Mouse (Mus musculus) urinary bladder, adult 18-20 months (tissue): ENCODE results near the gene Sdf2.
"Not testable (repeated sequence)": the region's sequence is repeated elsewhere in the genome, so short reads cannot be mapped to it uniquely, and the experiment has no call there.

ENCODE experiments used
- DNase-seq, 2 experiments: peaks; one replicate each; pipeline ENCODE4 v3.0.0; 2022; ENCODE audit warnings: low spot score in 2 of 2, mixed read lengths in 2 of 2

The Sdf2 gene

GRCm38 (mm10) chr11:78261380-78262352, 16.1 kb downstream of the Sdf2 start, which contains the start of gene 2610507B11Rik:
Gene 2610507B11Rik, plus strand, starts transcription at chr11:78261752.
- peak; percentile 81 to 87 for DNase-seq

GRCm38 (mm10) chr11:78262550-78262949, 17.0 kb downstream of the Sdf2 start:
- peak in 1 of 2 experiments; percentile 8 for DNase-seq

- DNase-seq, result no peak
Observed at GRCm38 (mm10) chr11:78265571-78265970, 20.0 kb downstream of the Sdf2 start.

- no peak for DNase-seq
Observed at GRCm38 (mm10) chr11:78271986-78272385, 26.4 kb downstream of the Sdf2 start.

- no peak for DNase-seq
Observed at GRCm38 (mm10) chr11:78275596-78275995, 30.1 kb downstream of the Sdf2 start.

- DNase-seq, result not testable (repeated sequence)
Observed at GRCm38 (mm10) chr11:78276169-78276568, 30.6 kb downstream of the Sdf2 start.

GRCm38 (mm10) chr11:78278853-78279252, 33.3 kb downstream of the Sdf2 start:
- DNase-seq, result no peak

- no peak for DNase-seq
Observed at GRCm38 (mm10) chr11:78279586-78279985, 34.0 kb downstream of the Sdf2 start.

GRCm38 (mm10) chr11:78289146-78289763, 43.7 kb downstream of the Sdf2 start:
- DNase-seq, result no peak

GRCm38 (mm10) chr11:78290654-78291053, 45.1 kb downstream of the Sdf2 start, which contains the start of gene BC030499:
Gene BC030499, plus strand, starts transcription at chr11:78290841.
- DNase-seq, result no peak

- DNase-seq, result no peak
Observed at GRCm38 (mm10) chr11:78294585-78294984, 49.0 kb downstream of the Sdf2 start.

GRCm38 (mm10) chr11:78300917-78301316, 55.4 kb downstream of the Sdf2 start:
- no peak for DNase-seq

- peak; percentile 81 for DNase-seq
Observed at GRCm38 (mm10) chr11:78301357-78302084, 56.0 kb downstream of the Sdf2 start, which contains the start of gene Spag5. Gene Spag5, plus strand, starts transcription at chr11:78301529.
